Mouse (Mus musculus): Measurements from ENCODE around the gene Ccdc106.

DNA sequence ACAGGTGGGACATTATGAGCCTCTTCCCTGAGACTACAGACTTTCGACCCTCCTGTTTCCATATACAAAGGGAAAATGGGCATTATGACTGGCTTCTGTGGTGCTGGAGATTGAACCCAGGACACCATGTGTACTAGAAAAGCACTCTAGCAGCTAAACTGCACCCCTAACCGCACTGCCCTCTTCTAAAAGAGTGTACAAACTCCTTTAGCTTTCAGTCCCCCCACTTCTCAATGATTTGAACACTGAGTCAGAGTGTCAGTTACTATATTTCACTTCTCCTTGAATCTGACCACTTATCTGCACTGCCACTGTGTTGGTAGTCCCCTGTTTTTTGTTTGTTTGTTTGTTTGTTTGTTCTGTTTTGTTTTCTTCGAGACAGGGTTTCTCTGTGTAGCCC, 13.5 kb downstream of the Ccdc106 start, which contains the start of gene 4632433K11Rik:
- no peak for TF ChIP-seq EP300 (IDR thresholded peaks at IDR 0.05; ENCODE audit: low read depth)
- TF ChIP-seq CTCF (IDR thresholded peaks at IDR 0.05; ENCODE audit: low read depth) = no peak

Measured in liver, postnatal 0 days (tissue).